Mouse (Mus musculus): ENCODE data around the gene Hoxc5.

DNA sequence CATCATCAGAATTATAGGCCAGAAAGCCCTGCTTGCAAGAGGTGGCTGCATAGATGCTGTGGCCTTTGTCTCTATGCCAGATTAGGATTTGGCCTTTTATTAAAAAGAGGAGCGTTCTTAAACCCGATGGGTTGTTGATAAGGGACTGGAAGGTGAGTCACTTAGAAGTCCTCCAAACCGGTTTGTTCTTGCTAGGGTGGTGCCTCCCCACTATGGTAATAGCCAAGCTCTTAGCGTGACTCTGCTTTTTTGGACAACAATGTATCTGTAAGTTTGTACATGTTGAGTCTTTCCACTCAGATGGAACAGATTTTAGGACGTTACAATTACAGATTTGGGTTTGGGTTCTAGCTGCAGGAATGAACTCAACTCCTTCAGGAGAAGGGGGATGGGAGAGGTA is 74.4 kb downstream of the Hoxc5 start:
- TF ChIP-seq CTCF (IDR thresholded peaks at IDR 0.05; ENCODE audit: borderline replicate concordance, control insufficient read depth, extremely low read depth, insufficient read depth, low read length, poor library complexity) (no peak), POLR2A (IDR thresholded peaks at IDR 0.05; ENCODE audit: control insufficient read depth, extremely low read depth, insufficient read depth, low read length, poor library complexity) (no peak)
